Mouse (Mus musculus) myocyte (in vitro differentiated cells): ENCODE data around the gene Krt10.

ENCODE experiments used
- CEBPB ChIP-seq: IDR thresholded peaks from 2 replicates; pipeline ENCODE4 v1.6.1; 2011; ENCODE audit warnings: mild to moderate bottlenecking, moderate library complexity; ENCODE audit not compliant: poor library complexity, insufficient read depth, severe bottlenecking
- E2F4 ChIP-seq: IDR thresholded peaks from one replicate; pipeline ENCODE4 v1.6.1; 2011; ENCODE audit warnings: mild to moderate bottlenecking, control low read depth, moderate library complexity; ENCODE audit not compliant: insufficient read depth
- MAX ChIP-seq: IDR thresholded peaks from one replicate; pipeline ENCODE4 v1.6.1; 2011; ENCODE audit warnings: low read depth, mild to moderate bottlenecking, control low read depth
- MYOD1 ChIP-seq, 3 experiments: IDR thresholded peaks; one replicate each; pipeline ENCODE4 v1.6.1; 2011; ENCODE audit warnings: control low read depth in 2 of 3, low read depth in 2 of 3, mild to moderate bottlenecking in 2 of 3, moderate library complexity in 1 of 3; ENCODE audit not compliant: insufficient read length in 2 of 3, control insufficient read depth in 1 of 3
- MYOG ChIP-seq, 3 experiments: IDR thresholded peaks; one replicate each; pipeline ENCODE4 v1.6.1; 2011; ENCODE audit warnings: control low read depth in 2 of 3, low read depth in 2 of 3, mild to moderate bottlenecking in 2 of 3; ENCODE audit not compliant: insufficient read length in 2 of 3, control insufficient read depth in 1 of 3, insufficient read depth in 1 of 3
- POLR2A ChIP-seq: IDR thresholded peaks from one replicate; pipeline ENCODE4 v1.6.1; 2011; ENCODE audit warnings: low read depth, mild to moderate bottlenecking, control low read depth, moderate library complexity; ENCODE audit not compliant: insufficient read length
- POLR2AphosphoS2 ChIP-seq: IDR thresholded peaks from one replicate; pipeline ENCODE4 v1.6.1; 2011; ENCODE audit warnings: low read depth, control low read depth; ENCODE audit not compliant: insufficient read length
- REST ChIP-seq: IDR thresholded peaks from one replicate; pipeline ENCODE4 v1.6.1; 2011; ENCODE audit warnings: mild to moderate bottlenecking, control low read depth, moderate library complexity; ENCODE audit not compliant: insufficient read depth, insufficient read length
- SRF ChIP-seq: IDR thresholded peaks from one replicate; pipeline ENCODE4 v1.6.1; 2011; ENCODE audit warnings: low read depth; ENCODE audit not compliant: control insufficient read depth, insufficient read length
- TCF12 ChIP-seq: IDR thresholded peaks from one replicate; pipeline ENCODE4 v1.6.1; 2011; ENCODE audit warnings: mild to moderate bottlenecking, control low read depth; ENCODE audit not compliant: poor library complexity, insufficient read depth, severe bottlenecking
- TCF3 ChIP-seq: IDR thresholded peaks from one replicate; pipeline ENCODE4 v1.6.1; 2011; ENCODE audit warnings: low read depth, control low read depth; ENCODE audit not compliant: insufficient read length
- USF1 ChIP-seq: IDR thresholded peaks from one replicate; pipeline ENCODE4 v1.6.1; 2011; ENCODE audit warnings: low read depth, mild to moderate bottlenecking, control low read depth, moderate library complexity

DNA sequence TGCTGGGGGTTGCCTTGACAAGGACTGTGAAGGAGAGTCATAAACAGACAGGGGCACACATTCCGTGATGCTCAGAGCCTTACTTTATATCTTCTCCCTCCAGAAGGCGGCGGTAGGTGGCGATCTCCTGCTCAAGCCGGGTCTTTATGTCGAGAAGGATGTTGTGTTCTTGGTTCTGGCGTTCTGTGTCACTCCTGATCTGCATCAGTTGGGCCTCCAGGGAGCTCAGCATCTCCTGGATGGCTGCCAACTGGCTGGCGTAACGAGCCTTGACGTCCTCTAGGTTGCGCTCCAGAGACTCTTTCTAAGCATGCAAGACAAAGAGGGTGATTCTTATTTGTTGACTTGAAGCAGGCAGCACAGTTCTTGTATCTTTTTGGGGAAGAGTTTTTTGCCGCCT is 41.5 kb upstream of the Krt10 start:
- TF ChIP-seq CEBPB = no peak
- TF ChIP-seq MYOG (IDR thresholded peaks at IDR 0.05; ENCODE audit: control insufficient read depth in 1 of 3, insufficient read depth in 1 of 3, insufficient read length in 2 of 3, low read depth in 2 of 3) = no peak
- TF ChIP-seq TCF3 = no peak
- no peak for TF ChIP-seq POLR2A
- no peak for TF ChIP-seq REST
- no peak for TF ChIP-seq E2F4
- TF ChIP-seq USF1 = no peak
- no peak for TF ChIP-seq POLR2AphosphoS2
- TF ChIP-seq MYOD1 (IDR thresholded peaks at IDR 0.05; ENCODE audit: control insufficient read depth in 1 of 3, insufficient read length in 2 of 3, low read depth in 2 of 3) = no peak
- no peak for TF ChIP-seq TCF12
- no peak for TF ChIP-seq MAX
- no peak for TF ChIP-seq SRF
